Mouse (Mus musculus) midbrain, embryonic 10.5 days (tissue): ENCODE data around the gene Bbs5. TPM values are rescaled to one million over a fixed set of nuclear protein-coding genes. Genes with fewer than 3 reads are reported as not detected.

Source experiments
- DNase-seq: peaks from one replicate; pipeline ENCODE4 v3.0.0-alpha.2; 2017; ENCODE audit warnings: low spot score
- H3K27ac ChIP-seq: fragments of 300-500 bp; sonication (generic); replicated peaks from 2 replicates; pipeline ENCODE4 v1.5.1; 2016; ENCODE audit warnings: mild to moderate bottlenecking
- H3K27me3 ChIP-seq: fragments of 300-500 bp; sonication (generic); 2 replicates; pipeline ENCODE4 v1.6.1; 2016; ENCODE audit warnings: low read depth, mild to moderate bottlenecking; ENCODE audit not compliant: poor library complexity, severe bottlenecking
- H3K36me3 ChIP-seq: fragments of 300-500 bp; sonication (generic); 2 replicates; pipeline ENCODE4 v1.6.1; 2016; ENCODE audit warnings: mild to moderate bottlenecking, moderate library complexity
- H3K4me1 ChIP-seq: fragments of 300-500 bp; sonication (generic); 2 replicates; pipeline ENCODE4 v1.6.1; 2016
- H3K4me3 ChIP-seq: fragments of 300-500 bp; sonication (generic); 2 replicates; pipeline ENCODE4 v1.5.1; 2016; ENCODE audit warnings: mild to moderate bottlenecking, moderate library complexity
- H3K9me3 ChIP-seq: fragments of 300-500 bp; sonication (generic); replicated peaks from 2 replicates; pipeline ENCODE4 v1.6.1; 2016; ENCODE audit warnings: mild to moderate bottlenecking
- WGBS: fragments of 180-500 bp; shearing (Covaris S2); methylation state at CpG from one replicate; pipeline ENCODE4 v1.1.7; 2016; 5-methylcytosine and 5-hydroxymethylcytosine counted together
- polyA plus RNA-seq: library from polyadenylated mRNA; unstranded; fragments of >200 nt; fragmentation: Nextera tagmentation; extraction: Ambion mirVana; gene quantifications from 2 replicates; pipeline ENCODE4 v1.2.1, GENCODE M21; 2016

The Bbs5 gene
- polyA plus RNA-seq, 1 experiment from 2014 or later: 14.6 TPM

DNA sequence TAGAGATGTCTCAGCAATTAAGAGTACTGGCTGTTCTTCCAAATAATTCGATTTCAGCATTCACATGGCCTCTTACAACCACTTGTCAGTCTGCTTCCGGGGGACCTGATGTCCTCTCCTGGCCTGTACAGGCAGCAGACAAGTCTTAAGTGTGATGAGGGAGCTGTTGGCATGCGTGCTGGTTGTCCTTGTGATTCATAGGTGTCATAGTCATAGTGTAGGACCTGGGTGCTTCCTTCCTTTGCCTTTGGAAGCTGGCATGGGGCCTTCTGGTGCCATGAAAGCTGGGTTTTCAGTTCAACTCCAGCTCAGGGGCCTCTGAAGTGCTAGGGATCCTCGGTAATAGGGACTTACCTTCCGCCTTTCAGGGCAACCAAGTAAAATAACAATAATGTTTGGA, 67.2 kb downstream of the Bbs5 start:
- Histone ChIP-seq H3K36me3 (peaks cover 11% of the 10 kb centered on the region), H3K27ac (no peak overlapping the region), H3K4me3 (no peak overlapping the region), H3K9me3 (no peaks in the 10 kb centered on the region), H3K27me3 (no peaks in the 10 kb centered on the region), H3K4me1 (peaks cover 10% of the 10 kb centered on the region)
- no peak for DNase-seq
- 82% methylated on average over 5 of the region's 5 CpGs for WGBS

DNA sequence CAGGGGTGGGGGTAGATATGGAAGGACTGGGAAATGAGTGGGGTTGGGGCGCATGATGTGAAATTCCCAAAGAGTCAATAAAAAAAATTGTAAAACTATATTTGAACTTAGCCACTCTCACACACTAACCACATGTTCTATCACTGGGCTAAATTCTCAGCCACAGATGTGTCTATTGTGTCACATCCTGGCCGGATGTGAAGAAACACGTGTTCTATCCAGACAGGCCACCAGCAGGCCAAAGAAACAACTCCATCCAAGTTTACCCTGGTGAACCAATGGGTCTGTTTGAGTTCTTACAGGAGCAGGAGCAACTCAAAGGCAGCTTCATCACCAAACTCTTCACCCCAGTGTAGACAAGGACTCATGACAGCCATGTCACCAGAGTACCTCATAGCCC, 69.5 kb downstream of the Bbs5 start:
- 79% methylated on average over 3 of the region's 3 CpGs for WGBS
- no peak overlapping the region for H3K4me3 ChIP-seq
- no peak overlapping the region for H3K27ac ChIP-seq
- no peak for DNase-seq
- H3K9me3 ChIP-seq: no peaks in the 10 kb centered on the region
- peaks cover 10% of the 10 kb centered on the region for H3K4me1 ChIP-seq
- no peaks in the 10 kb centered on the region; the same call in 1 of the 2 replicates for H3K27me3 ChIP-seq
- H3K36me3 ChIP-seq: no peaks in the 10 kb centered on the region

Other genes with a start within 250 kb of the Bbs5 start
- 2.8 and 3.4 TPM in 2 replicates for gene Lrp2, start 61.1 kb upstream of the Bbs5 start, polyA plus RNA-seq
- gene Klhl41, start 22.9 kb downstream of the Bbs5 start, polyA plus RNA-seq: 0.09 and 0.15 TPM in 2 replicates
- gene Fastkd1, start 66.3 kb downstream of the Bbs5 start, polyA plus RNA-seq: 15.8 and 17.7 TPM in 2 replicates
- 127 and 134 TPM in 2 replicates for gene Ppig, start 75.4 kb downstream of the Bbs5 start, polyA plus RNA-seq
- 3.5 and 4.2 TPM in 2 replicates for gene Ccdc173, start 142.4 kb downstream of the Bbs5 start, polyA plus RNA-seq
- 30.4 and 32.8 TPM in 2 replicates for gene Phospho2, start 142.5 kb downstream of the Bbs5 start, polyA plus RNA-seq
- 26.7 and 32.2 TPM in 2 replicates for gene Klhl23, start 174.8 kb downstream of the Bbs5 start, polyA plus RNA-seq
- 354 and 383 TPM in 2 replicates for gene Ssb, start 214.4 kb downstream of the Bbs5 start, polyA plus RNA-seq
- gene Mettl5, start 238.4 kb downstream of the Bbs5 start, polyA plus RNA-seq: 43.4 and 44.7 TPM in 2 replicates